Mouse (Mus musculus) forebrain, embryonic 15.5 days (tissue): ENCODE results near the gene Olfr1449. TPM values are rescaled to one million over a fixed set of nuclear protein-coding genes. Genes with fewer than 3 reads are reported as not detected.
"Not testable (repeated sequence)": the region's sequence is repeated elsewhere in the genome, so short reads cannot be mapped to it uniquely, and the experiment has no call there.

Source experiments
- ATAC-seq: fragments of 200-750 bp; cut with Nextera tagmentation; replicated peaks from 2 replicates; pipeline ENCODE4 v1.8.0; 2017; ENCODE audit warnings: mild to moderate bottlenecking, moderate TSS enrichment, moderate library complexity
- H3K27ac ChIP-seq: fragments of 300-500 bp; sonication (generic); replicated peaks from 2 replicates; pipeline ENCODE4 v1.5.1; 2015; ENCODE audit warnings: mild to moderate bottlenecking, inconsistent platforms
- H3K27me3 ChIP-seq: fragments of 300-500 bp; sonication (generic); 2 replicates; pipeline ENCODE4 v1.6.1; 2015; ENCODE audit warnings: inconsistent platforms
- H3K36me3 ChIP-seq: fragments of 300-500 bp; sonication (generic); 2 replicates; pipeline ENCODE4 v1.6.1; 2015; ENCODE audit warnings: mild to moderate bottlenecking, inconsistent platforms
- H3K4me1 ChIP-seq: fragments of 300-500 bp; sonication (generic); 2 replicates; pipeline ENCODE4 v1.6.1; 2015; ENCODE audit warnings: inconsistent platforms
- H3K4me2 ChIP-seq: fragments of 300-500 bp; sonication (generic); replicated peaks from 2 replicates; pipeline ENCODE4 v1.6.1; 2015; ENCODE audit warnings: mild to moderate bottlenecking, inconsistent platforms
- H3K4me3 ChIP-seq: fragments of 300-500 bp; sonication (generic); 2 replicates; pipeline ENCODE4 v1.5.1; 2015; ENCODE audit warnings: mild to moderate bottlenecking, inconsistent platforms
- H3K9ac ChIP-seq: fragments of 300-500 bp; sonication (generic); replicated peaks from 2 replicates; pipeline ENCODE4 v1.6.1; 2015; ENCODE audit warnings: mild to moderate bottlenecking, inconsistent platforms
- H3K9me3 ChIP-seq: fragments of 300-500 bp; sonication (generic); 2 replicates; pipeline ENCODE4 v1.6.1; 2016; ENCODE audit warnings: inconsistent platforms
- WGBS: fragments of 180-500 bp; shearing (Covaris S2); methylation state at CpG from one replicate; pipeline ENCODE4 v1.1.7; 2015; ENCODE audit warnings: mixed read lengths; 5-methylcytosine and 5-hydroxymethylcytosine counted together
- polyA plus RNA-seq: library from polyadenylated mRNA; unstranded; fragments of >200 nt; fragmentation: Nextera tagmentation; extraction: Ambion mirVana; gene quantifications from 2 replicates; pipeline ENCODE4 v1.2.1, GENCODE M21; 2015

Gene Olfr1449
- polyA plus RNA-seq: not detected in 2 replicates

DNA sequence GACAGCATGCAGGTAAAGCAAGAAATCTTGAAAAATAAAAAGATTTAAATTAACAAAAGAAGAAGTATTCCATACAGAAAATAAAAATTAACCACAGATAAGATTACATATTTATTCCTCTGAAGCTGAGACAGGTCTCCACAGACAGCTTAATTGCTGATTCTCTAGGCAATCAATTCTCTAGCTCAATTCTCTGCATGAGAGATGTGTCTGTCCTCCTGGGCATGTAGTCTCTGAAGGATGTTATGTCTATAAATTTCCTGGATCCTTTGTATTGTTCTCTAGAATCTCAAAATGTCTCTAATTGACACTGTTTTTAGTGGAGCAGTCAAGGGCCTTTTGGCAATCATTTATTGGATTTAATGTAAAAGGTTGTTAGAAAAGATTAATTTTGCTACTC, at the start of gene Olfr1449:
Gene Olfr1449, plus strand, starts transcription at position 301 of the 400 bp plus-strand sequence.
- Histone ChIP-seq H3K9me3 (no peaks in the 10 kb centered on the region), H3K27ac (no peak within 1 kb of the TSS), H3K36me3 (no peaks in the 10 kb centered on the region), H3K4me1 (no peaks in the 10 kb centered on the region), H3K4me3 (no peak within 1 kb of the TSS), H3K27me3 (no peaks in the 10 kb centered on the region), H3K4me2 (no peak within 1 kb of the TSS), H3K9ac (no peak within 1 kb of the TSS)
- no peak for ATAC-seq

DNA sequence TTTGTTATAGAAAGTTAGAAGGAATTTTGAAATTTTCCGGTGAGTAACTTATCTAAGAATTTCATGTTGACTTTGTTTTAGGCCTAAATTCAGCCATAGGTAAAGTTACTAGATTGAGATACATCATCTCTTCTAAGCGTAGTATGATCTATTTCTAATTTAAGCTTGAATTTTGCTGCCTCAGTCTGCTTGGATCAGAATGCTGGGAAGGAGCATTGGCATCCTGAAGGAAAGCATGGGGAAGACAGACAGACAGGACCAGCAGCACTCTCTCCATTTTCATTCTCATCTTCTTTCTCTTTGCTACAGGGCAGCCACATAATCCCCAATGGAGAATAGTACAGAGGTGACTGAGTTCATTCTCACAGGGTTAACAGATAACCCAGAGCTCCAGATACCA, 47.1 kb upstream of the Olfr1449 start, which contains the start of gene Olfr1445:
Gene Olfr1445, plus strand, starts transcription at position 301 of the 400 bp plus-strand sequence.
- ATAC-seq: no peak
- WGBS: 94% methylated on average over 2 of the region's 2 CpGs

DNA sequence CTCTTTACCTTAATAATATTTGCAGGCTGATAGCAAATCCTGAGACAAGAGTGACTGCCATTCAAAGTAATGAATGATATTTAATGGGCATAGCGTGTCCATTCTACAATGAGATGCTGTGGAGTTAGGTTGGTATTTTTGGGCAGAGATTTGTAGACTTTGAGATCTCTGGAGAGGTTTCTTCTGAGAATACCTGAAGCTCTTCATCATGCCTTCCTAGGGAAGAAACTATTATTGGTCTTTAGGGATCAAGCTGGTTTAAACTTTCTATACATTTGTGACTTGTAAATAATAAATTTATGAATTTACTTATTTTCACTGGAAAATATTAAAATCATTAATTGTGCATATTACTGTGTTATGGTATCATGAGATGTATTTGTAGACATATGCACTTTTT, 37.2 kb upstream of the Olfr1449 start, which contains the start of gene Olfr1446:
Gene Olfr1446, minus strand, starts transcription at position 101 of the 400 bp plus-strand sequence.
- Histone ChIP-seq H3K4me3 (no peak within 1 kb of the TSS), H3K27ac (no peak within 1 kb of the TSS), H3K9ac (no peak within 1 kb of the TSS), H3K36me3 (no peaks in the 10 kb centered on the region), H3K27me3 (no peaks in the 10 kb centered on the region), H3K9me3 (no peaks in the 10 kb centered on the region), H3K4me1 (no peaks in the 10 kb centered on the region), H3K4me2 (no peak within 1 kb of the TSS)
- no peak for ATAC-seq
- WGBS: 87% methylated on average over 1 of the region's 1 CpGs

More for the DNA sequence above, 47.1 kb upstream of the Olfr1449 start, which contains the start of gene Olfr1445:
- H3K9ac ChIP-seq: no peak within 1 kb of the TSS
- H3K27ac ChIP-seq: no peak within 1 kb of the TSS
- no peak within 1 kb of the TSS for H3K4me2 ChIP-seq
- no peak within 1 kb of the TSS for H3K4me3 ChIP-seq
- no peaks in the 10 kb centered on the region for H3K27me3 ChIP-seq
- H3K36me3 ChIP-seq: no peaks in the 10 kb centered on the region
- H3K9me3 ChIP-seq: 0 out of 2 replicates have a peak, but pooled peaks cover 1% of the 10 kb centered on the region
- no peaks in the 10 kb centered on the region for H3K4me1 ChIP-seq

DNA sequence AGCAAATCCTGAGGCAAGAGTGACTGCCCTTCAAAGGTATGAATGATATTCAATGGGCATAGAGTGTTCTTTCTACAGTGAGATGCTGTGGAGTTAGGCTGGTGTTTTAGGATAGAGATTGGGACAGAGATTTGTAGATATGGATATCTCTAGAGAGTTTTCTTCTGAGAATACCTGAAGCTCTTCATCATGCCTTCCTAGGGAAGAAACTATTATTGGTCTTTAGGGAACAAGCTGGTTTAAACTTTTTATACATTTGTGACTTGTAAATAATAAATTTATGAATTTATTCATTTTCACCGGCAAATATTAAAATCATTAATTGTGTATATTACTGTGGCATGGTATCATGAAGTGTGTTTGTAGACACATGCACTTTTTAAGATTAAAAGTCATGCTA, 27.0 kb upstream of the Olfr1449 start, which contains the start of gene Olfr1447:
Gene Olfr1447, minus strand, starts transcription at position 101 of the 400 bp plus-strand sequence.
- Histone ChIP-seq H3K9me3 (no peaks in the 10 kb centered on the region), H3K4me3 (no peak within 1 kb of the TSS), H3K9ac (no peak within 1 kb of the TSS), H3K27me3 (no peaks in the 10 kb centered on the region), H3K36me3 (no peaks in the 10 kb centered on the region), H3K4me2 (no peak within 1 kb of the TSS), H3K4me1 (no peaks in the 10 kb centered on the region), H3K27ac (no peak within 1 kb of the TSS)
- no peak for ATAC-seq
- WGBS: 95% methylated on average over 1 of the region's 1 CpGs

DNA sequence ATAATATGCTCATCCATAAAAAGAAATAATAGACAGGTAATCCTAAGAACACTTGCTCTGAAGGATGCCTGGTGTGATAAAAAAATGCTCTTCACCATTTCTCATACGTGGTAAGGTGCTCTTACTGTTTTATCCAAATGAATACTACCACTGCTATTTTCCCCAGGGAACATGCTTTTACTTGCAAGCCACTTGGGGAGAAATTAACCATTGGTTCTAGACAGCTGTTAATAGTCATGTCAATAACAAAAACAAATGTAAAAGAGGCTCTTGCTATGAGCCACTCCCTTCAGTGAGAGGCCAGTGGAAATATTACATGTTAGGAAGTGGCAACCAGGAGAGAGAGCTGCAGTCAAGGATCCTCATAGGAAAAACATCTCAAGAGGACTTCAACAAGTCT, 6.3 kb upstream of the Olfr1449 start, which contains the start of gene Olfr1448:
Gene Olfr1448, minus strand, starts transcription at position 101 of the 400 bp plus-strand sequence.
- no peaks in the 10 kb centered on the region for H3K4me1 ChIP-seq
- 70% methylated on average over 1 of the region's 1 CpGs for WGBS

DNA sequence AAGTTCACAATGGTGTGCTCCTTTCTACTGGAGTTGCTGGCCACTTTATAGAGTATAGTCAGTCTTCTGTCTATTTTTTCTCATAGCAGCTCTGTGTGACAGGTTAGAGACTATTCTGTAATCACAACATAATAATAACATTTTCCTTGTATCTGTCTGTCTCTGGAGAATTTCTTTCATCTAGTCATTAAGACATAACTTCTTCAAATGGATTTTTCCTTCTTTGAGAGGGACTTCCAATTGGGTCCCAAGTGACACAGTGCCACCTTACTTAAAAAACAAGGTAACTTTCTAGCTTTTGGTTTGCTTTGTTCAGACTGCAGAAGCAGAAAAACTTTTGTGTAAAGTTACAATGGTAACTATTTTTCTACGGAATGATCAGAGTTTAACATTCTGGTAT, 19.3 kb downstream of the Olfr1449 start, which contains the start of gene Olfr1450:
Gene Olfr1450, plus strand, starts transcription at position 301 of the 400 bp plus-strand sequence.
- Histone ChIP-seq H3K9me3 (0 out of 2 replicates have a peak, but pooled peaks cover 5% of the 10 kb centered on the region), H3K4me3 (no peak within 1 kb of the TSS), H3K36me3 (no peaks in the 10 kb centered on the region), H3K4me1 (no peaks in the 10 kb centered on the region), H3K4me2 (no peak within 1 kb of the TSS), H3K27ac (no peak within 1 kb of the TSS), H3K9ac (no peak within 1 kb of the TSS), H3K27me3 (no peaks in the 10 kb centered on the region)
- WGBS: 92% methylated on average over 1 of the region's 1 CpGs
- no peak for ATAC-seq

More for the DNA sequence above, 6.3 kb upstream of the Olfr1449 start, which contains the start of gene Olfr1448:
- Histone ChIP-seq H3K9ac (no peak within 1 kb of the TSS), H3K4me3 (no peak within 1 kb of the TSS), H3K27ac (no peak within 1 kb of the TSS), H3K9me3 (no peaks in the 10 kb centered on the region), H3K4me2 (no peak within 1 kb of the TSS), H3K27me3 (no peaks in the 10 kb centered on the region), H3K36me3 (no peaks in the 10 kb centered on the region)
- no peak for ATAC-seq

DNA sequence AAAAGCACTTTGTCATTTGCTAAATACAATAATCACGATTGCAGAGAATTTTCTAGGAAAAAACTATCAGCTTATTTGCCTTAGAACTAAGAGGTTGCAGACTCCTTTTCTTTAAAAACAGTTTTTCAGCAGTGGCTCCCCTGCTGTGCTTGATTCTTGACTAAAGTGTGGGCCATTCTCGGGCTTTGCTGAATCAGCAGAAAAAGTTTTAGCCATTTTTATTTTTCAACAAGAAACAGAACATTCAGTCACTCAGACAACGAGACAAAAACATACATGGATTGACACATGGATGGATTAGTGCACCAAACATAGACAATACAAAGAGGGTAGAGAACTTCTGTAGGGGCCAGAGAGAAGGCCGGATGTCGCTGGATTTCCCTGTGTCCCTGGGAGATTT, 39.4 kb downstream of the Olfr1449 start:
- ATAC-seq, H3K4me1 ChIP-seq, H3K36me3 ChIP-seq, H3K4me2 ChIP-seq, H3K27me3 ChIP-seq, H3K4me3 ChIP-seq, H3K9ac ChIP-seq, H3K27ac ChIP-seq: not testable (repeated sequence)
- 86% methylated on average over 5 of the region's 5 CpGs for WGBS
- H3K9me3 ChIP-seq: peaks cover 25% of the 10 kb centered on the region; the same call in 1 of the 2 replicates

Other genes starting within 250 kb of the Olfr1449 start
- not detected in 2 replicates for gene Keg1, start 235.1 kb upstream of the Olfr1449 start, polyA plus RNA-seq
- 1.2 and 2.0 TPM in 2 replicates for gene Cntf, start 165.2 kb upstream of the Olfr1449 start, polyA plus RNA-seq
- gene Zfp91, start 134.7 kb upstream of the Olfr1449 start, polyA plus RNA-seq: 15.6 and 15.9 TPM in 2 replicates
- 0.68 and 0.98 TPM in 2 replicates for gene Lpxn, start 134.6 kb upstream of the Olfr1449 start, polyA plus RNA-seq
- gene Gm5244, start 84.2 kb upstream of the Olfr1449 start, polyA plus RNA-seq: not detected in 2 replicates
- gene Olfr1444, start 73.6 kb upstream of the Olfr1449 start, polyA plus RNA-seq: not detected in 2 replicates
- gene Olfr1445, start 47.0 kb upstream of the Olfr1449 start, polyA plus RNA-seq: not detected in 2 replicates
- gene Olfr1446, start 37.3 kb upstream of the Olfr1449 start, polyA plus RNA-seq: not detected in 2 replicates
- gene Olfr1447, start 27.1 kb upstream of the Olfr1449 start, polyA plus RNA-seq: not detected in 2 replicates
- gene Olfr1448, start 6.4 kb upstream of the Olfr1449 start, polyA plus RNA-seq: not detected in 2 replicates
- gene Olfr1450, start 19.4 kb downstream of the Olfr1449 start, polyA plus RNA-seq: not detected in 2 replicates
- not detected in 2 replicates for gene Olfr1451, start 64.2 kb downstream of the Olfr1449 start, polyA plus RNA-seq
- not detected in 2 replicates for gene Olfr1453, start 97.5 kb downstream of the Olfr1449 start, polyA plus RNA-seq
- not detected in 2 replicates for gene Olfr1454, start 129.8 kb downstream of the Olfr1449 start, polyA plus RNA-seq
- gene Olfr1457, start 167.1 kb downstream of the Olfr1449 start, polyA plus RNA-seq: not detected in 2 replicates
- gene Olfr1458, start 175.9 kb downstream of the Olfr1449 start, polyA plus RNA-seq: not detected in 2 replicates
- gene Olfr1459, start 218.7 kb downstream of the Olfr1449 start, polyA plus RNA-seq: not detected in 2 replicates
- not detected in 2 replicates for gene Olfr1461, start 232.2 kb downstream of the Olfr1449 start, polyA plus RNA-seq